Mouse (Mus musculus) hindbrain, postnatal 0 days (tissue): ENCODE data around the gene Ccsap. TPM values are rescaled to one million over a fixed set of nuclear protein-coding genes. Genes with fewer than 3 reads are reported as not detected.
A peak's percentile ranks its signal among the peaks of the same experiment; 100 is the strongest.

Experiments used
- ATAC-seq: fragments of 200-750 bp; cut with Nextera tagmentation; 2 replicates; pipeline ENCODE4 v1.8.0; 2017; ENCODE audit warnings: mild to moderate bottlenecking, moderate TSS enrichment, moderate library complexity
- DNase-seq: peaks from one replicate; pipeline ENCODE4 v3.0.0-alpha.2; 2015; ENCODE audit warnings: low spot score
- H3K27ac ChIP-seq: fragments of 300-500 bp; sonication (generic); 2 replicates; pipeline ENCODE4 v1.5.1; 2014; ENCODE audit warnings: mild to moderate bottlenecking
- H3K27me3 ChIP-seq: fragments of 300-500 bp; sonication (generic); 2 replicates; pipeline ENCODE4 v1.6.1; 2014; ENCODE audit warnings: low read length, mixed read lengths; ENCODE audit not compliant: insufficient read depth
- H3K36me3 ChIP-seq: fragments of 300-500 bp; sonication (generic); 2 replicates; pipeline ENCODE4 v1.6.1; 2014; ENCODE audit warnings: low read length, mixed read lengths; ENCODE audit not compliant: insufficient read depth
- H3K4me1 ChIP-seq: fragments of 300-500 bp; sonication (generic); 2 replicates; pipeline ENCODE4 v1.6.1; 2014; ENCODE audit warnings: antibody characterized with exemption, low read length, mixed read lengths; ENCODE audit not compliant: insufficient read depth
- H3K4me2 ChIP-seq: fragments of 300-500 bp; sonication (generic); 2 replicates; pipeline ENCODE4 v1.6.1; 2014; ENCODE audit warnings: low read depth, mild to moderate bottlenecking, low read length, moderate library complexity, mixed read lengths
- H3K4me3 ChIP-seq: fragments of 300-500 bp; sonication (generic); 2 replicates; pipeline ENCODE4 v1.5.1; 2014; ENCODE audit warnings: low read length
- H3K9ac ChIP-seq: fragments of 300-500 bp; sonication (generic); replicated peaks from 2 replicates; pipeline ENCODE4 v1.6.1; 2014; ENCODE audit warnings: mild to moderate bottlenecking, low read length, moderate library complexity, mixed read lengths
- H3K9me3 ChIP-seq: fragments of 300-500 bp; sonication (generic); 2 replicates; pipeline ENCODE4 v1.6.1; 2016; ENCODE audit warnings: low read length, mixed read lengths
- CTCF ChIP-seq: IDR thresholded peaks from 2 replicates; pipeline ENCODE4 v1.5.1; 2016; ENCODE audit warnings: antibody characterized with exemption, control low read depth, low read depth
- WGBS: fragments of 180-500 bp; shearing (Covaris S2); extraction: QIAGEN DNeasy Blood & Tissue Kit; methylation state at CpG from one replicate; pipeline ENCODE4 v1.1.7; 2014; 5-methylcytosine and 5-hydroxymethylcytosine counted together
- polyA plus RNA-seq: library from polyadenylated mRNA; unstranded; fragments of >200 nt; fragmentation: Nextera tagmentation; extraction: Ambion mirVana; gene quantifications from 2 replicates; pipeline ENCODE4 v1.2.1, GENCODE M21; 2015
- total RNA-seq: library from RNA; depleted of rRNA; stranded (reverse); fragments of >200 nt; gene quantifications from 2 replicates; pipeline ENCODE4 v1.2.3, GENCODE M21; 2014

The Ccsap gene
- total and polyA plus RNA-seq, 2 experiments from 2014 or later, result 6.4 to 13.4 TPM

DNA sequence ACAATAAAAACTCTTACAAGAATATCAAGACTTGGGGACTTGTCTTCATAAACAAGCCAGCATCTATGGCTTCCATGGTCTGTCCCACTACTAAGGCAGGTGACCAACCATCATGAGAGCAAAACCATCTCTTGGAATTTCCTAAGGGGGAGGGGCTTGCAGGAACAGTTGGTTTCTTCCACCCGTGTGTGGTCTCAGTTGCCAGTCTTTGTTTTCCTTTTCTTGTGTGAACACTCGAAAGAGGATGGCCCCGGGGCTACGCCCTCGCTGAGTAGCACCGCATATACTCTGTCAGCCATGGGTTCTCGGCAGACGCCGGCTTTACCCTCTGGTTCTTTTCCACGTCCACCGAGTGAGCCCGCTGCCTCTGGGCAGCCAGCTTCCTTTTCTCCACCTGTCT, 17.9 kb downstream of the Ccsap start:
- TF ChIP-seq CTCF, result no peak

DNA sequence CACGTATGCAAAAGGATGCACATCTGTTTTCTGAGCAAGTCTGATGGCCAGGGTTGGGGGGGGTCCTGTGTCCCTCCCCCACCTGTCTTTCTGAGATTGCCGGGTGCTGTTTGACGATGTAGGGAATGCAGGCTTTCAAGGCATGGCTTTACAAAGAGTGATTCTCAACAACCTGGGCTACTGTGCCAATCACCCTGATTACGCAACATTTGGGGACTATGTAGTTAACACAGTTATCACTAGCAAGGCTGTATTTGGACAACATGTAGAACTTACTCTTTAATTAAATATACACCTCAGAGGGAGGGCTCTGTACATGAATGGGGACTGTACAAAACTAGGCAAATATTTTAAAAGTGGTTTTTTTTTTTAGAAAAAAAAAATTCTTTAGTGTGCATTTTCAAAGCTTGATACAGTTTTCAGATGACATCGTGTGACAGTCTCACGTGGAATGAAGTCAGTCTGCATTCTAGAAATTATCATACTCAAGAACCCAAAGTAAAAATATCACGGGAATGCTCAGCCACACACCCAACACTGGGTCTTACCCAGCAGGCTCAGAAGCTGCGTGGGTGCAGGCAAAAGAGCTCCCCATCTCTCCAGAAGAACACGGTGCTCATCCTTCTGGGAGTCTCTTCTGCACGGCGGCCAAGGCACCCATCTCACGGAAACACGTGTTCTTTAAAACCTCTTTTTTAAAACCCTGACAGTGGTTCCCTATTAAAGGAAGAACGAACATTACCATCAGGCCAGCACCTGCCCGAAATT, 19.2 kb downstream of the Ccsap start:
- ATAC-seq (no peak), DNase-seq (no peak)
- Histone ChIP-seq H3K9me3 (no peaks in the 10 kb centered on the region), H3K27me3 (no peaks in the 10 kb centered on the region), H3K4me1 (no peaks in the 10 kb centered on the region), H3K4me3 (no peak overlapping the region), H3K27ac (no peak overlapping the region), H3K9ac (no peak overlapping the region), H3K4me2 (no peak overlapping the region), H3K36me3 (peaks cover 3% of the 10 kb centered on the region; the same call in 1 of the 2 replicates)
- TF ChIP-seq CTCF, result no peak
- WGBS, result 91% methylated on average over 15 of the region's 15 CpGs

More for the DNA sequence above, 17.9 kb downstream of the Ccsap start:
- ATAC-seq (no peak), DNase-seq (no peak)
- H3K4me1 ChIP-seq, result no peaks in the 10 kb centered on the region
- H3K4me3 ChIP-seq, result no peak overlapping the region
- no peaks in the 10 kb centered on the region for H3K27me3 ChIP-seq
- H3K4me2 ChIP-seq, result no peak overlapping the region
- WGBS, result 87% methylated on average over 12 of the region's 12 CpGs
- H3K9ac ChIP-seq, result no peak overlapping the region
- H3K27ac ChIP-seq, result no peak overlapping the region
- peaks cover 3% of the 10 kb centered on the region; the same call in 1 of the 2 replicates for H3K36me3 ChIP-seq
- no peaks in the 10 kb centered on the region for H3K9me3 ChIP-seq

DNA sequence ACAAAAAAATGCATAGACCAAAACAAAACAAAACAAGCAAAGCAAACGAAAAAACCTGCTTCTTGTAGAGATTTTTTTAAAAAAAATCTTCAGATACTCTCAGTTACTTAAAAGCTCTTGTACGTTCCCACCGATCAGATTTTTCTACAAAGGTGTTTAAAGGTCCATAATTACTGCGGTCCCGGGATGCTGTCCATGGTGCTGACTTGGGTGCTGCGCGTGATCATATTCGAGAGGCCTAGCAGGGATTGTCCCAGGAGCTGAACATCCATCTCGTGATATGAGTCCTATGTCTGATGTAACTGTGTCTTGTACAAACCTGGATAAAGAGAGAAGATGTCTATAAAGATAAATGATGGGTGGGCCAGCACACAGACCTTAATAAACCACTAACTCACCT, 21.5 kb downstream of the Ccsap start:
- H3K4me1 ChIP-seq, result no peaks in the 10 kb centered on the region
- DNase-seq, result no peak
- no peak overlapping the region for H3K27ac ChIP-seq
- TF ChIP-seq CTCF, result no peak
- no peaks in the 10 kb centered on the region for H3K27me3 ChIP-seq
- no peak overlapping the region for H3K4me2 ChIP-seq
- H3K4me3 ChIP-seq, result no peak overlapping the region
- no peak for ATAC-seq
- no peak overlapping the region for H3K9ac ChIP-seq
- no peaks in the 10 kb centered on the region for H3K9me3 ChIP-seq
- WGBS, result 80% methylated on average over 9 of the region's 9 CpGs
- peaks cover 19% of the 10 kb centered on the region for H3K36me3 ChIP-seq

DNA sequence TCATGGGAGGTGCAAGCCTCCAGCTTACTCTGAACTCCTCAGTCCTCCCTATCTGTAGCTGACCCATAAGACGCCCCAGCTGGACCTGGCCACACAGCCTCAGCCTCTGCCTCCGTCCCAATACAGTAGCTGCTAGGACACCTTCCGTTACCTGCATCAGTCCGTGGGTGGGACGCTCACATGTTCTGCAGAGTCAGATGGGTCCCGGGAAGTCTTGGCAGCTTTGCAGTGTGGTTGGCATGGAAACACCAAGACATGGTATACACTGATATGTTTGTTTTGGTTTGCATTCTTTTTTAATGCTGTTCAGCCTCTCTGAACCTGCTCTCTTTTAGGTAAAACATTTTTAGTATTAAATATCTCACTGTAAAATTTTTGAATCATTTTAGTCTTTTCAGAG, 23.7 kb downstream of the Ccsap start:
- no peak for TF ChIP-seq CTCF
- WGBS, result 83% methylated on average over 6 of the region's 6 CpGs
- Histone ChIP-seq H3K36me3 (peaks cover 39% of the 10 kb centered on the region), H3K4me3 (no peak overlapping the region), H3K27ac (no peak overlapping the region), H3K27me3 (no peaks in the 10 kb centered on the region), H3K4me1 (no peaks in the 10 kb centered on the region), H3K9me3 (no peaks in the 10 kb centered on the region), H3K4me2 (no peak overlapping the region), H3K9ac (no peak overlapping the region)
- ATAC-seq, result no peak
- DNase-seq, result no peak

DNA sequence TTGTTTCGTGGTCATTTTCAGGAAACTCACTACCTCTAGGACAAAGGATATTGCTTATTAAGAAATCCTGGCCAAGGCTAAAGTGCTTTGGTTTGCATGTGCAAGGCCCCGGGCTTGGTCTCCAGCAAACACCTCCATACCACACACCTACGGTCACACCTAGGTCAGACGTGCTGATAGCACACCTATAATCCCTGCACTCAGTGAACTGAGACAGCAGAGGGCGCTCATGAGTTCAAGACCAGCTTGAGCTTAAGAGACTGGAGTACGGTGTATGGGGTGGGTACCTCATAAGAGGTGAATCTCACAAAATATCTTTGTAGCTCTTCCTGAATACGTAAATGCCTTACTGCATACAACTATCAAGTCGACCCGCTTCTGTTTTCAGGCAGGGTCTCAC, 24.6 kb downstream of the Ccsap start:
- 58% methylated on average over 9 of the region's 9 CpGs for WGBS
- peak; percentile 84 for TF ChIP-seq CTCF
- no peaks in the 10 kb centered on the region for H3K4me1 ChIP-seq
- DNase-seq (peak; percentile 85), ATAC-seq (peak; percentile 70; the same call in 1 of the 2 replicates)
- peaks cover 45% of the 10 kb centered on the region for H3K36me3 ChIP-seq
- no peaks in the 10 kb centered on the region for H3K27me3 ChIP-seq
- H3K4me2 ChIP-seq, result no peak overlapping the region
- no peak overlapping the region for H3K4me3 ChIP-seq
- no peaks in the 10 kb centered on the region for H3K9me3 ChIP-seq
- no peak overlapping the region for H3K9ac ChIP-seq
- H3K27ac ChIP-seq, result no peak overlapping the region

DNA sequence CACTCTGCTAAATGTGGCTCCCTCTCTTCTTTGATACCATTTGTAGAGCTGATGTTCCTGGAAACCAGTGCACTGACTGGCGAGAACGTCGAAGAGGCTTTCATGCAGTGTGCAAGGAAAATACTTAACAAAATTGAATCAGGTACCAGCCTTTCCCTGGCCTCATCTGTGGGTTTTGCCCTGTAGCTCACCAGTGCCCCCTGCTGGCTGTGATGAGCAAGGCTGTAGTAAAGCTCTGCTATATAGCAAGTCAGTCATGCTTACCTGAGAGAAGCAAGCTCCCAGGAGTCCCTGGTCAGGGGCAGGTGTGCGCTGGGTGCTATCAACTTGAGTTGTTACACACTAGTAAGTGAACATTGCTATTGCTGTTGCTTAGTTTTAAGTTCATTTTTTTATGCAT, 27.3 kb downstream of the Ccsap start:
- no peaks in the 10 kb centered on the region for H3K27me3 ChIP-seq
- no peak overlapping the region for H3K9ac ChIP-seq
- no peaks in the 10 kb centered on the region for H3K4me1 ChIP-seq
- 95% methylated on average over 4 of the region's 4 CpGs for WGBS
- peak; percentile 62 for TF ChIP-seq CTCF
- peaks cover 68% of the 10 kb centered on the region for H3K36me3 ChIP-seq
- no peak for ATAC-seq
- no peak overlapping the region for H3K4me3 ChIP-seq
- no peak overlapping the region for H3K4me2 ChIP-seq
- no peak for DNase-seq
- H3K9me3 ChIP-seq, result no peaks in the 10 kb centered on the region
- H3K27ac ChIP-seq, result no peak overlapping the region

DNA sequence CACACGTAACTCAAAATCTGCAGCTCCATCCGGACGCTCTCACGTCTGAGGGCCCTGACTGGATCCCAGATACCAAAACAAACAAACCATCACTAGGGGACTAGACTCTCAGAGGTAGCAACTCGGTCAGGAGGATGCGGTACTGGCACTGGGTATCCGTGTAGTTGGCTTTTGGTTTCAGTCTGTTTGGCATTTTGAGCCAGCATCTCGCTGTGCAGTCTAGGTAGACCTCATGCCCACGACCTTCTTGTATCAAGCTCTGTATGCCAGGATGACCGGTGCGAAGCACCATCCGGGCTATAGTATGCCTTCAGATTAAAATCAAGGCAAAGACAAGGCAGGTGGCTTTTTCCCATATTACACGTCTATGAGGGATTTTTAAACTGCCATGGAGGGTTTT, 32.5 kb downstream of the Ccsap start:
- Histone ChIP-seq H3K4me1 (no peaks in the 10 kb centered on the region), H3K36me3 (peaks cover 63% of the 10 kb centered on the region), H3K27me3 (no peaks in the 10 kb centered on the region), H3K9me3 (no peaks in the 10 kb centered on the region), H3K27ac (no peak overlapping the region), H3K4me2 (no peak overlapping the region), H3K4me3 (no peak overlapping the region), H3K9ac (no peak overlapping the region)
- ATAC-seq, result no peak
- WGBS, result 92% methylated on average over 13 of the region's 13 CpGs
- no peak for DNase-seq
- TF ChIP-seq CTCF, result no peak
